Mouse (Mus musculus) heart, adult 2 months (tissue): ENCODE data around the gene Ripor3.

Experiments used
- CTCF ChIP-seq: fragments of 200-600 bp; IDR thresholded peaks from 2 replicates; pipeline ENCODE4 v1.8.1; 2022; ENCODE audit warnings: antibody characterized with exemption, mild to moderate bottlenecking, moderate library complexity
- EP300 ChIP-seq: fragments of 200-500 bp; IDR thresholded peaks from 2 replicates; pipeline ENCODE4 v1.6.1; 2011; ENCODE audit warnings: low read depth, low read length, control low read depth; ENCODE audit not compliant: insufficient read depth
- POLR2A ChIP-seq: fragments of 200-500 bp; IDR thresholded peaks from 2 replicates; pipeline ENCODE4 v1.6.1; 2011; ENCODE audit warnings: mild to moderate bottlenecking, low read depth, low read length, control low read depth; ENCODE audit not compliant: insufficient read depth

DNA sequence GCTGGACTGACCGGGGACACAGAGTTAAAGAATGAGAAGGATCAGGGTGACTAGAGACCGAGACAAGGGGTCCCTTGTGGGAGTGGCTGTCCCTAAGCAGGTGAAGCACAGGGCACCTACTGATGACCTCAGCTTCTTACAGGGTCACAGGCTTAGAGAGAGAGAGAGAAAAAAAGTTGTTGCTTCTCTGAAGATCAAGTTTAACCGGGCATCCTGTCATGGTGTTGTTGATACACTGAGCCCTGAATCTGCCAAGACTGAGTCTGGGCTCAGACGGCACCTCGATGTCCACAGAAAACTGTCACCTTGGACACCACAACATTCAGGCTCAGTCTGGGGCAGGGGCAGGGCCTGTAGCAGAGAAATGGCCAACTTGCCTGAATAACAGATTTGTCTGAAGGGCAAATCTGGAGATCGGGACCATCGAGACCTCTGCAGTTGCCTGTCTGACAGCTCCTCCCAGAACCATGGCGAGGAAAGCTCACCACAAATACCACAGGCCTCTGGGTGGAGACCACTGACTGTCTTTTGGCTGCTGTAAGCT is 13.7 kb downstream of the Ripor3 start:
- TF ChIP-seq CTCF = no peak
- TF ChIP-seq EP300 = no peak
- TF ChIP-seq POLR2A = no peak
